Mouse (Mus musculus) urinary bladder, adult 2 months (tissue): ENCODE results near the gene Rnase12. TPM values are rescaled to one million over a fixed set of nuclear protein-coding genes. Genes with fewer than 3 reads are reported as not detected.
"Not testable (repeated sequence)": the region's sequence is repeated elsewhere in the genome, so short reads cannot be mapped to it uniquely, and the experiment has no call there.

Source experiments
- DNase-seq: peaks from one replicate; pipeline ENCODE4 v3.0.0; 2022; ENCODE audit warnings: low spot score
- polyA plus RNA-seq: library from polyadenylated mRNA; depleted of rRNA; stranded (reverse); fragments of >200 nt; gene quantifications from 2 replicates; pipeline ENCODE4 v1.2.3, GENCODE M21; 2012; rRNA removed

Gene Rnase12
- polyA plus RNA-seq, 1 experiment = not detected

- no peak for DNase-seq
These were observed 40.2 kb downstream of the Rnase12 start for GRCm38 (mm10) chr14:51017256-51017655.

- DNase-seq = no peak
These were observed 41.7 kb downstream of the Rnase12 start for GRCm38 (mm10) chr14:51015780-51016179.

GRCm38 (mm10) chr14:51014724-51015123 lies 42.7 kb downstream of the Rnase12 start:
- not testable (repeated sequence) for DNase-seq

- DNase-seq = no peak
These were observed 47.9 kb downstream of the Rnase12 start for GRCm38 (mm10) chr14:51009572-51009971.

GRCm38 (mm10) chr14:51008781-51009180 lies 48.7 kb downstream of the Rnase12 start:
- no peak for DNase-seq

GRCm38 (mm10) chr14:51007914-51008713 lies 49.3 kb downstream of the Rnase12 start:
- no peak for DNase-seq

- no peak for DNase-seq
These were observed 50.2 kb downstream of the Rnase12 start, which contains the start of gene Rnase10 for GRCm38 (mm10) chr14:51007152-51007801. Gene Rnase10, plus strand, starts transcription at chr14:51007751.

Other genes starting within 250 kb of the Rnase12 start
- gene Ccnb1ip1, start 249.9 kb downstream of the Rnase12 start, polyA plus RNA-seq = not detected in 2 replicates
- 55.8 and 64.0 TPM in 2 replicates for gene Parp2, start 249.8 kb downstream of the Rnase12 start, polyA plus RNA-seq
- 25.3 and 29.5 TPM in 2 replicates for gene Tep1, start 187.1 kb downstream of the Rnase12 start, polyA plus RNA-seq
- gene Klhl33, start 160.2 kb downstream of the Rnase12 start, polyA plus RNA-seq = 1.7 and 2.5 TPM in 2 replicates
- 75.6 and 84.0 TPM in 2 replicates for gene Osgep, start 132.8 kb downstream of the Rnase12 start, polyA plus RNA-seq
- 56.6 and 59.1 TPM in 2 replicates for gene Apex1, start 132.7 kb downstream of the Rnase12 start, polyA plus RNA-seq
- gene Pip4p1, start 126.8 kb downstream of the Rnase12 start, polyA plus RNA-seq = 79.4 and 104 TPM in 2 replicates
- 49.9 and 64.9 TPM in 2 replicates for gene Pnp, start 126.6 kb downstream of the Rnase12 start, polyA plus RNA-seq
- gene Gm49342, start 113.1 kb downstream of the Rnase12 start, polyA plus RNA-seq = 45.7 and 54.1 TPM in 2 replicates
- 2.6 and 3.7 TPM in 2 replicates for gene Pnp2, start 101.7 kb downstream of the Rnase12 start, polyA plus RNA-seq
- gene Rnase10, start 49.9 kb downstream of the Rnase12 start, polyA plus RNA-seq = 0.28 and 0.41 TPM in 2 replicates
- not detected in 2 replicates for gene Rnase9, start 15.8 kb downstream of the Rnase12 start, polyA plus RNA-seq
- not detected in 2 replicates for gene Rnase11, start 7.5 kb downstream of the Rnase12 start, polyA plus RNA-seq
- gene Olfr750, start 16.8 kb upstream of the Rnase12 start, polyA plus RNA-seq = 0.06 TPM in 1 of 2 replicates, not detected in the other
- gene Rnase4, start 33.4 kb upstream of the Rnase12 start, polyA plus RNA-seq = 373 and 403 TPM in 2 replicates
- 60.1 and 64.0 TPM in 2 replicates for gene Ang, start 33.5 kb upstream of the Rnase12 start, polyA plus RNA-seq
- gene Eddm3b, start 56.8 kb upstream of the Rnase12 start, polyA plus RNA-seq = 0.04 and 0.06 TPM in 2 replicates
- gene Rnase6, start 66.2 kb upstream of the Rnase12 start, polyA plus RNA-seq = 7.1 and 8.3 TPM in 2 replicates
- 0.30 and 0.40 TPM in 2 replicates for gene Rnase1, start 89.1 kb upstream of the Rnase12 start, polyA plus RNA-seq
- gene Rnase2b, start 104.6 kb upstream of the Rnase12 start, polyA plus RNA-seq = not detected in 2 replicates
- gene Ang2, start 141.5 kb upstream of the Rnase12 start, polyA plus RNA-seq = not detected in 2 replicates
- gene Ear14, start 145.7 kb upstream of the Rnase12 start, polyA plus RNA-seq = not detected in 2 replicates
- gene Rnase2a, start 198.5 kb upstream of the Rnase12 start, polyA plus RNA-seq = 0.12 TPM in 1 of 2 replicates, not detected in the other